Comparison of ENCODE assay signal across 9 mouse cellular contexts in the genomic region with DNA sequence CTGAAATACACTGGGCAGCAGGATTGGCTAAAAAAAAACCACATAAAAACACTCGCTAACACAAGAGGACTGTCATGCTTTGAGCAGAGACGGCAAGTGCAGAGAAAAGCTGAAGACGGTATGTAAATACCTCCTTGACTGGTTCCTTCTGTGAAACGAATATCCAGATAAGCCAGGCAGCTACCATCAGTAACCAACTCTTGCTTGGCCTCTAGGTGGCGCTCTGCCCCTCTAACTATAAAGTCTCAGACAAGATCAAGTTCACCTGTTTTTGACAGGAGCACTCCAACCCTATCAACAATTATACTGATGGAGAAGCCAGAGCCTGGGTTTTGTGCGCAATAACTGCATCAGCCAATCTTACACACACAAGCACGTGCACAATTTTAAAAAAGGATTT. TPM values are rescaled to one million over a fixed set of nuclear protein-coding genes. Genes with fewer than 3 reads are reported as not detected.
A peak's percentile ranks its signal among the peaks of the same experiment; 100 is the strongest.
DNase-seq lines count a peak whose midpoint lies in the region; ATAC-seq lines count a peak whose summit lies in the region.
"Had no signal": no experiment of that assay in that cellular context is flagged by ENCODE, and none has a peak within 500 bp of the region (broad histone marks: within the 10 kb centered on the region; RNA-seq: fewer than 3 reads in every experiment).

No protein-coding gene starts in this region.

- H3K27ac ChIP-seq in midbrain, embryonic 11.5 days (ENCODE audit: low read depth, low read length): no peak overlapping the region
- H3K27ac ChIP-seq in midbrain, embryonic 15.5 days: no peak overlapping the region
- H3K27ac ChIP-seq in intestine, embryonic 14.5 days (ENCODE audit: low read depth): peak overlapping the region; percentile 27; the same call in 1 of the 2 replicates

- H3K36me3 ChIP-seq in midbrain, embryonic 11.5 days (ENCODE audit: control insufficient read depth, insufficient read depth, low read length): peaks cover 15% of the 10 kb centered on the region
- H3K36me3 ChIP-seq in midbrain, embryonic 15.5 days (replicated peaks): peaks cover 37% of the 10 kb centered on the region
- H3K36me3 ChIP-seq in intestine, embryonic 14.5 days (ENCODE audit: control insufficient read depth, insufficient read depth, low read length): peaks cover 47% of the 10 kb centered on the region

- DNase-seq in midbrain, embryonic 11.5 days (ENCODE audit: low spot score, missing footprints): peak; percentile 93
- DNase-seq in c-Kit-positive CD71-positive TER-119-negative erythroid progenitor cells, embryonic 14.5 days (ENCODE audit: low read depth): peak; percentile 85
- peak; percentile 55 to 64 for DNase-seq in frontal cortex, postnatal 10 days (ENCODE audit: low spot score in 2 of 2)
- DNase-seq in intestine, embryonic 14.5 days (ENCODE audit: low spot score): peak; percentile 87
- DNase-seq in left cerebral cortex, postnatal 36 days (ENCODE audit: low spot score in 2 of 2): peak; percentile 63 to 69
- peak; percentile 75 for DNase-seq in neural tube, embryonic 10.5 days (ENCODE audit: extremely low spot score, low spot score)
- peak; percentile 79 for DNase-seq in telencephalon, adult 2 months (ENCODE audit: low read depth, low spot score)

- 27% methylated on average over 7 of the region's 7 CpGs for WGBS in midbrain, embryonic 11.5 days
- WGBS in midbrain, embryonic 15.5 days: 23% methylated on average over 7 of the region's 7 CpGs
- 15% methylated on average over 7 of the region's 7 CpGs for WGBS in intestine, embryonic 14.5 days

- ATAC-seq in midbrain, embryonic 11.5 days (ENCODE audit: low FRiP score): no peak
- no peak for ATAC-seq in midbrain, embryonic 15.5 days (replicated peaks)
- no peak; the same call in 1 of the 2 replicates for ATAC-seq in intestine, embryonic 14.5 days (replicated peaks; ENCODE audit: low FRiP score, low TSS enrichment, low read depth)

- no peak overlapping the region for H3K4me3 ChIP-seq in midbrain, embryonic 11.5 days (ENCODE audit: low read depth, low read length)
- H3K4me3 ChIP-seq in midbrain, embryonic 15.5 days: no peak overlapping the region
- no peak overlapping the region for H3K4me3 ChIP-seq in intestine, embryonic 14.5 days (ENCODE audit: low read depth, low read length)
- H3K4me3 ChIP-seq: erythroblast, embryonic 14.5 days had no signal

- H3K4me2 ChIP-seq in midbrain, embryonic 11.5 days: no peak overlapping the region
- H3K4me2 ChIP-seq in midbrain, embryonic 15.5 days: no peak overlapping the region
- no peak overlapping the region for H3K4me2 ChIP-seq in intestine, embryonic 14.5 days (ENCODE audit: low read length)

- H3K27me3 ChIP-seq in midbrain, embryonic 11.5 days (ENCODE audit: control insufficient read depth, insufficient read depth, low read length): peaks cover 2% of the 10 kb centered on the region; the same call in 1 of the 2 replicates
- H3K27me3 ChIP-seq in midbrain, embryonic 15.5 days (replicated peaks): peaks cover under 1% of the 10 kb centered on the region
- no peaks in the 10 kb centered on the region for H3K27me3 ChIP-seq in intestine, embryonic 14.5 days (replicated peaks; ENCODE audit: control insufficient read depth, insufficient read depth, low read length)

- intact Hi-C loops in left cerebral cortex, postnatal 36 days (cut with DNase I): no loop called here

- H3K9ac ChIP-seq in midbrain, embryonic 11.5 days (ENCODE audit: low read length): no peak overlapping the region
- no peak overlapping the region for H3K9ac ChIP-seq in midbrain, embryonic 15.5 days
- no peak overlapping the region for H3K9ac ChIP-seq in intestine, embryonic 14.5 days (ENCODE audit: low read length)

- no peaks in the 10 kb centered on the region for H3K9me3 ChIP-seq in midbrain, embryonic 11.5 days (ENCODE audit: control insufficient read depth, low read length)
- H3K9me3 ChIP-seq in midbrain, embryonic 15.5 days: no peaks in the 10 kb centered on the region
- H3K9me3 ChIP-seq in intestine, embryonic 14.5 days (ENCODE audit: control insufficient read depth, low read length): no peaks in the 10 kb centered on the region

- H3K4me1 ChIP-seq in midbrain, embryonic 11.5 days (ENCODE audit: control insufficient read depth, insufficient read depth, low read length): no peaks in the 10 kb centered on the region
- H3K4me1 ChIP-seq in midbrain, embryonic 15.5 days: no peaks in the 10 kb centered on the region
- no peaks in the 10 kb centered on the region for H3K4me1 ChIP-seq in intestine, embryonic 14.5 days (replicated peaks; ENCODE audit: control insufficient read depth, insufficient read depth, low read length)

RNA-seq across cellular contexts. Expression of a gene that starts 7.0 kb away (rescaled TPM):
- 44.0 and 51.8 TPM in 2 replicates for polyA plus RNA-seq in midbrain, embryonic 11.5 days (2014; fragmentation: Nextera tagmentation; extraction: Ambion mirVana)
- 9.8 and 10.7 TPM in 2 replicates for polyA plus RNA-seq in midbrain, embryonic 15.5 days (2015; fragmentation: Nextera tagmentation; extraction: Ambion mirVana)
- polyA plus RNA-seq in intestine, embryonic 14.5 days (2014; fragmentation: Nextera tagmentation; extraction: Ambion mirVana): 516 and 574 TPM in 2 replicates
- 10 to 100 TPM in 1 of 2 experiments, 1 to 10 TPM in 1; 8.7 to 10.0 TPM for total RNA-seq in left cerebral cortex, postnatal 36 days (2021)
- polyA plus RNA-seq: erythroblast, embryonic 14.5 days had no signal

RNA-seq across cellular contexts. Expression of a gene that starts 23.8 kb away (rescaled TPM):
- polyA plus RNA-seq in midbrain, embryonic 11.5 days (2014; fragmentation: Nextera tagmentation; extraction: Ambion mirVana): 0.07 TPM in 1 of 2 replicates, not detected in the other
- polyA plus RNA-seq in midbrain, embryonic 15.5 days (2015; fragmentation: Nextera tagmentation; extraction: Ambion mirVana): 0.32 and 0.49 TPM in 2 replicates
- 4.0 and 9.4 TPM in 2 replicates for polyA plus RNA-seq in intestine, embryonic 14.5 days (2014; fragmentation: Nextera tagmentation; extraction: Ambion mirVana)
- total RNA-seq in left cerebral cortex, postnatal 36 days (2021): 1 to 10 TPM in 1 of 2 experiments, under 1 TPM in 1; 0.54 to 1.1 TPM
- polyA plus RNA-seq: erythroblast, embryonic 14.5 days had no signal

RNA-seq across cellular contexts. Expression of a gene that starts 31.1 kb away (rescaled TPM):
- 32.4 and 40.2 TPM in 2 replicates for polyA plus RNA-seq in midbrain, embryonic 11.5 days (2014; fragmentation: Nextera tagmentation; extraction: Ambion mirVana)
- 6.2 and 7.0 TPM in 2 replicates for polyA plus RNA-seq in midbrain, embryonic 15.5 days (2015; fragmentation: Nextera tagmentation; extraction: Ambion mirVana)
- 42.5 and 47.6 TPM in 2 replicates for polyA plus RNA-seq in intestine, embryonic 14.5 days (2014; fragmentation: Nextera tagmentation; extraction: Ambion mirVana)
- under 1 TPM; 0.70 to 0.79 TPM for total RNA-seq in left cerebral cortex, postnatal 36 days (2021)

RNA-seq across cellular contexts. Expression of a gene that starts 31.6 kb away (rescaled TPM):
- 46.4 and 54.5 TPM in 2 replicates for polyA plus RNA-seq in midbrain, embryonic 11.5 days (2014; fragmentation: Nextera tagmentation; extraction: Ambion mirVana)
- 82.7 and 94.0 TPM in 2 replicates for polyA plus RNA-seq in midbrain, embryonic 15.5 days (2015; fragmentation: Nextera tagmentation; extraction: Ambion mirVana)
- 64.8 and 68.6 TPM in 2 replicates for polyA plus RNA-seq in intestine, embryonic 14.5 days (2014; fragmentation: Nextera tagmentation; extraction: Ambion mirVana)
- 10 to 100 TPM; 74.4 to 84.8 TPM for total RNA-seq in left cerebral cortex, postnatal 36 days (2021)

RNA-seq across cellular contexts. Expression of a gene that starts 31.9 kb away (rescaled TPM):
- polyA plus RNA-seq in midbrain, embryonic 11.5 days (2014; fragmentation: Nextera tagmentation; extraction: Ambion mirVana): 38.4 and 40.4 TPM in 2 replicates
- 58.8 and 61.0 TPM in 2 replicates for polyA plus RNA-seq in midbrain, embryonic 15.5 days (2015; fragmentation: Nextera tagmentation; extraction: Ambion mirVana)
- 66.0 and 69.8 TPM in 2 replicates for polyA plus RNA-seq in intestine, embryonic 14.5 days (2014; fragmentation: Nextera tagmentation; extraction: Ambion mirVana)
- total RNA-seq in left cerebral cortex, postnatal 36 days (2021): 10 to 100 TPM; 43.0 to 45.4 TPM
